Mouse (Mus musculus) adipose tissue, adult 10 weeks (tissue): Measurements from ENCODE around the gene Wdfy3. TPM values are rescaled to one million over a fixed set of nuclear protein-coding genes. Genes with fewer than 3 reads are reported as not detected.

ENCODE experiments used
- polyA plus RNA-seq: library from polyadenylated mRNA; stranded (reverse); fragments of 350-450 nt; fragmentation: Illumina TruSeq; extraction: RNeasy Lipid Tissue Mini Kit (QIAGEN cat#74804); gene quantifications from one replicate; pipeline ENCODE4 v1.2.3, GENCODE M21; 2014; ENCODE audit warnings: low read depth, low replicate concordance

The Wdfy3 gene
- polyA plus RNA-seq, result 16.8 TPM

DNA sequence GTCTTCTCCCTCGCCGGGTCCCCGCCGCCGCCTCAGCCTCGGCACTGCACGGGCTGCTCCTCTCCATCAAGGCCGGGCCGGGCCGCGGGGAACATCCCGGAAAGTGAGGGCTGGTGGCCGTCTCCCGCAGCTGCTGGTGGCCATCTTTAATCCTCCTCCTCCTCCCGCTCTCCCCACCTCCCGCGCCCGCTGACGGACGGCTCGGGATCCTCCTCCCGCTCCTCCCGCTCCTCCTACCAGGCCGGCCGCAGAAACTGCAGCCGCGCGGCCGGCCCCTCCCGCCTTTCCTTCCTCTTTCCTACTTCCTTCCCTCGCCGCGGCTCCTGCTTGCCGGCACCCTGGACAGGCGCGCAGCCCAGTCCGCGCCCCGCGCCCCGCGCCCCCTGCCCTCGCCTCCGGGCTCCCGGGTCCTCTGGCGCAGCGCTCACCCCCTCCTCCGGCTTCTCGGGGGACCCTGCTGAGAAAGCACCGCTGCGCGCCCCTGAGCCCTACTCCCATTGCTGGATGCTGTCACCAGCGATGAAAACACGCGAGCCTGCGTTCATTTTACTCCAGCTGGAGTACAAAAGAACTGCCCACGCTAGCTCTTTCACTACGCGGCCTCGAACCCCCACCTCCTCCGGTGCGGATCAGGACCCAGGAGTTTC, at the start of gene Wdfy3:
TSS of gene Wdfy3 (minus strand) at position 155 of the 647 bp plus-strand sequence.

